Mouse (Mus musculus): ENCODE results near the gene Harbi1. TPM values are rescaled to one million over a fixed set of nuclear protein-coding genes. Genes with fewer than 3 reads are reported as not detected.

Gene Harbi1
- total RNA-seq (2014; rRNA removed) (16.6 and 19.9 TPM in 2 replicates), polyA plus RNA-seq (2015; fragmentation: Nextera tagmentation; extraction: Ambion mirVana) (12.0 TPM in 2 replicates)

DNA sequence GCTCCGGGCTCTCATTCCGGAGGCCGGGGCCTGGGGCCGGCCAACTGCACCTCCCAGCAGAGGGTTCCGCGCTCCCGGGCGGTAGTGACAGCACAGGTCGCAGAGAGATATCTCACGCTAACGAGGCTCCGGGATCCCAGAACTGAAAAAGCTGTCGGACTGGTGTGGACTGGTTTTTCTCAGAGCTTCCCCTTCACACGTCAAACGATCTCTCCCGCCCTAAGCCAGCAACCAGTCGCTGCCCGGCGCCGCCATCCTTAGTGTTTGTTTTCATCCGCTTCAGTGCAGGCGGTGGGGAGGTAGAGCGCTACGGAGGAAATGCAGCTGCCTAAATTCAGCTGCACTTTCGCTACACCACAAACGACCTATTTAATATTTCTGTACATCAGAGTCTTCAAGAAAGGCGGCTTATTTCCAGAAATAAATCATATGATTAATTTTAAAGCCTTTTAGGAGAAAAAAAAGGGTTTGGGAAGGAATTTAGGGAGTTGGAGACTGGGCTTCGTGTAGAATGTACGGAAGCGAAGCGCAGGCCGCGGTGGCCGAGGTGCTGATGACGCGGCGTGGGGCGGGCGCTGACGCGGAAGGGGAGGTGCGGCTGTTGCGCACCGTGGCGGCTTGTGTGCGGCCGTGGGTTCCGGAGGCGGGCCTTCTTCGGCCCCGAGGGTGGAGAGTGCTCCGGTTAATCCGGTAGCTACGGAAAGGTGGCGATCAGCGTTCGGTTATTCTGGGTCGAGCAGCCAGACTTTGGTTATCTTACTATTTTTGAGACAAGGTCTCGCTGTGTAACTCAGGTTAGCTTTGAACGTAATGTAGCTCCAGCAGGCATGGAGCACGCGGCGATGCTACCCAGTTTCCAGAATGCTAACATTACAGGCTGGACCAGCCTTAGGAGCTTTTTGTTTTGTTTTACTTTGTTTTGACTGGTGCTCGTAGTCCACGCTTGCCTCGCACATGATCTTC is at the start of gene Harbi1, which contains the start of gene Atg13:
Gene Harbi1 (plus strand): TSS at position 581 of the 963 bp plus-strand sequence.
Gene Atg13 (minus strand): TSS at position 305 of the 963 bp plus-strand sequence.
- peak; percentile 96 for DNase-seq (ENCODE audit: low spot score)
- Histone ChIP-seq H3K27ac (peak within 1 kb of the TSS; percentile 79), H3K4me2 (ENCODE audit: low read depth, low read length) (peak within 1 kb of the TSS; percentile 84), H3K36me3 (ENCODE audit: insufficient read depth, low read length) (no peaks in the 10 kb centered on the region), H3K9me3 (ENCODE audit: low read length) (no peaks in the 10 kb centered on the region), H3K9ac (replicated peaks; ENCODE audit: low read length) (peak within 1 kb of the TSS; percentile 75), H3K27me3 (ENCODE audit: insufficient read depth, low read length) (no peaks in the 10 kb centered on the region), H3K4me3 (ENCODE audit: low read length) (peak within 1 kb of the TSS; percentile 77), H3K4me1 (ENCODE audit: insufficient read depth, low read length) (peaks cover 8% of the 10 kb centered on the region)
- under 1% methylated on average over 66 of the region's 66 CpGs for WGBS
- peak; percentile 98 for ATAC-seq
- TF ChIP-seq CTCF (IDR thresholded peaks at IDR 0.05; ENCODE audit: low read depth): 0 out of 2 replicates have a peak, but pooled peaks have one; percentile 5

- Histone ChIP-seq H3K4me1 (ENCODE audit: insufficient read depth, low read length) (no peaks in the 10 kb centered on the region), H3K36me3 (ENCODE audit: insufficient read depth, low read length) (peaks cover 70% of the 10 kb centered on the region), H3K27ac (no peak overlapping the region), H3K27me3 (ENCODE audit: insufficient read depth, low read length) (no peaks in the 10 kb centered on the region), H3K9me3 (ENCODE audit: low read length) (no peaks in the 10 kb centered on the region), H3K9ac (replicated peaks; ENCODE audit: low read length) (no peak overlapping the region), H3K4me2 (ENCODE audit: low read depth, low read length) (no peak overlapping the region), H3K4me3 (ENCODE audit: low read length) (no peak overlapping the region)
- 91% methylated on average over 6 of the region's 6 CpGs for WGBS
- TF ChIP-seq CTCF (IDR thresholded peaks at IDR 0.05; ENCODE audit: low read depth): no peak
- DNase-seq (ENCODE audit: low spot score) (no peak), ATAC-seq (no peak)
These were observed 49.7 kb upstream of the Harbi1 start for GRCm38 (mm10) chr2:91660981-91661380.

DNA sequence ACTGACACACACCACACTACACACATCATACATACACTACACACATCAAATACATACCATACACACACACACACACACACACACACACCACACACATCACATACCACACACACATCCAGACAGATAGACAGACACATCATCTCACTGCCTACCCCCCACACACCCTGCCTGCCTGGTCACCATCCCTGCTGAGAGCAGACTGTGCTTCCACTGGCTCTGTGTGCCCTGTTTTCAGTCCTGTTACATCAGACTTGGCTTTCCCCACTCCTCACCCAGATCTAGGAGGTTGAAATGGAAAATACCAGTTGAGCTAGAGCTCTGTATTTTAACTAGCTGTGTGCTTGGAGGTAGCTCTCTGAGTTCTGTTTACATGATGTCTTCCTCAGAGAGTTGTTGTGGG is 45.9 kb upstream of the Harbi1 start:
- no peaks in the 10 kb centered on the region for H3K9me3 ChIP-seq (ENCODE audit: low read length)
- no peak overlapping the region for H3K4me3 ChIP-seq (ENCODE audit: low read length)
- no peak overlapping the region for H3K9ac ChIP-seq (replicated peaks; ENCODE audit: low read length)
- no peak overlapping the region for H3K27ac ChIP-seq
- no peaks in the 10 kb centered on the region for H3K4me1 ChIP-seq (ENCODE audit: insufficient read depth, low read length)
- H3K4me2 ChIP-seq (ENCODE audit: low read depth, low read length): no peak overlapping the region
- no peak for TF ChIP-seq CTCF (IDR thresholded peaks at IDR 0.05; ENCODE audit: low read depth)
- peaks cover 65% of the 10 kb centered on the region for H3K36me3 ChIP-seq (ENCODE audit: insufficient read depth, low read length)
- ATAC-seq (no peak; the same call in 1 of the 2 replicates), DNase-seq (ENCODE audit: low spot score) (no peak)
- no peaks in the 10 kb centered on the region for H3K27me3 ChIP-seq (ENCODE audit: insufficient read depth, low read length)

GRCm38 (mm10) chr2:91666386-91666910 is 44.2 kb upstream of the Harbi1 start:
- Histone ChIP-seq H3K9ac (replicated peaks; ENCODE audit: low read length) (no peak overlapping the region), H3K27me3 (ENCODE audit: insufficient read depth, low read length) (no peaks in the 10 kb centered on the region), H3K4me3 (ENCODE audit: low read length) (no peak overlapping the region), H3K4me2 (ENCODE audit: low read depth, low read length) (no peak overlapping the region), H3K27ac (no peak overlapping the region), H3K9me3 (ENCODE audit: low read length) (no peaks in the 10 kb centered on the region), H3K4me1 (ENCODE audit: insufficient read depth, low read length) (no peaks in the 10 kb centered on the region), H3K36me3 (ENCODE audit: insufficient read depth, low read length) (peaks cover 67% of the 10 kb centered on the region)
- no peak for TF ChIP-seq CTCF (IDR thresholded peaks at IDR 0.05; ENCODE audit: low read depth)
- WGBS: 95% methylated on average over 6 of the region's 6 CpGs
- no peak for DNase-seq (ENCODE audit: low spot score)
- ATAC-seq: no peak

GRCm38 (mm10) chr2:91667747-91668146 is 42.9 kb upstream of the Harbi1 start:
- no peak overlapping the region for H3K4me2 ChIP-seq (ENCODE audit: low read depth, low read length)
- ATAC-seq (no peak), DNase-seq (ENCODE audit: low spot score) (no peak)
- no peak for TF ChIP-seq CTCF (IDR thresholded peaks at IDR 0.05; ENCODE audit: low read depth)
- no peak overlapping the region for H3K27ac ChIP-seq
- no peaks in the 10 kb centered on the region for H3K4me1 ChIP-seq (ENCODE audit: insufficient read depth, low read length)
- peaks cover 60% of the 10 kb centered on the region for H3K36me3 ChIP-seq (ENCODE audit: insufficient read depth, low read length)
- H3K9me3 ChIP-seq (ENCODE audit: low read length): no peaks in the 10 kb centered on the region
- no peaks in the 10 kb centered on the region for H3K27me3 ChIP-seq (ENCODE audit: insufficient read depth, low read length)
- no peak overlapping the region for H3K4me3 ChIP-seq (ENCODE audit: low read length)
- 79% methylated on average over 2 of the region's 2 CpGs for WGBS
- no peak overlapping the region for H3K9ac ChIP-seq (replicated peaks; ENCODE audit: low read length)

DNA sequence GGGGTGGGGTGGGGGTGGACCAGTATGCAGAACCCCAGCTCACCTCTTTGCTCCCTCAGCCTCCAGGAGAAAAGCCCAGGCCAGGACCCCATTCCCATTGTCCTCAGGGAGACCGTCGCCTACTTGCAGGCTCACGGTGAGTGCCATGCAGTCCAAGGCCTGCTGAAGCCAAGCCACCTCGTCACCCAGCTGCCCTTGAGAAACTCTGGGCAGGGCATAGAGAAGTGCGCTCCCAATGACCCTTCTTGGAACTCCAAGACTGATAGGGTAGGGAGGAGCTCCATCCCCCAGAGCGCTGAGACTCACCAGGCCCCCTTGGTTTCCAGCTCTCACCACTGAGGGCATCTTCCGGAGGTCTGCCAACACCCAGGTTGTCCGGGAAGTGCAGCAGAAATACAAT is 41.3 kb upstream of the Harbi1 start:
- H3K9ac ChIP-seq (replicated peaks; ENCODE audit: low read length): no peak overlapping the region
- peaks cover 55% of the 10 kb centered on the region for H3K36me3 ChIP-seq (ENCODE audit: insufficient read depth, low read length)
- H3K27ac ChIP-seq: no peak overlapping the region
- no peaks in the 10 kb centered on the region for H3K4me1 ChIP-seq (ENCODE audit: insufficient read depth, low read length)
- no peak for TF ChIP-seq CTCF (IDR thresholded peaks at IDR 0.05; ENCODE audit: low read depth)
- no peak overlapping the region for H3K4me3 ChIP-seq (ENCODE audit: low read length)
- ATAC-seq: no peak
- DNase-seq (ENCODE audit: low spot score): no peak
- WGBS: 95% methylated on average over 8 of the region's 8 CpGs
- no peaks in the 10 kb centered on the region for H3K9me3 ChIP-seq (ENCODE audit: low read length)
- H3K27me3 ChIP-seq (ENCODE audit: insufficient read depth, low read length): no peaks in the 10 kb centered on the region
- H3K4me2 ChIP-seq (ENCODE audit: low read depth, low read length): no peak overlapping the region
